Mouse (Mus musculus) T-helper 1 cell (primary cell): ENCODE measurements at regions not wholly inside any gene's neighbourhood (a gene's known extent, or its start where the extent isn't known, plus 50 kb on each side); places are given as distances from the start of the nearest gene placed in this dataset.
"Not testable (repeated sequence)": the region's sequence is repeated elsewhere in the genome, so short reads cannot be mapped to it uniquely, and the experiment has no call there.

ENCODE experiments used
- in situ Hi-C: fragments of 300-600 bp; cut with MboI, MseI; formaldehyde crosslinking; loops from one replicate; pipeline ENCODE4 v1.15.1; 2025; ENCODE audit warnings: high pct_unique_total_duplicates

- in situ Hi-C loops: loop anchor here (25.0 kb wide), 1 partner anchor 477 kb away; the partner anchor contains the start of genes Lrrn4cl and Ubxn1
Measured at GRCm38 (mm10) chr19:9338971-9339370, 203.5 kb upstream of the Asrgl1 start.

GRCm38 (mm10) chr19:9337447-9337846, 202.0 kb upstream of the Asrgl1 start:
- in situ Hi-C loops: loop anchor here (25.0 kb wide), 1 partner anchor 475 kb away; the partner anchor contains the start of genes Lrrn4cl and Ubxn1

GRCm38 (mm10) chr19:9317932-9318331, 182.5 kb upstream of the Asrgl1 start:
- in situ Hi-C loops: loop anchor here (5.0 kb wide), 1 partner anchor 299 kb away; no protein-coding TSS in a partner anchor

- in situ Hi-C loops: loop anchor here (5.0 kb wide), 1 partner anchor 301 kb away; no protein-coding TSS in a partner anchor
Measured at GRCm38 (mm10) chr19:9316162-9316561, 180.7 kb upstream of the Asrgl1 start.

- in situ Hi-C loops: not testable (repeated sequence)
Measured at GRCm38 (mm10) chr19:9283176-9283575, 147.7 kb upstream of the Asrgl1 start.

GRCm38 (mm10) chr19:9234676-9235075, 99.2 kb upstream of the Asrgl1 start:
- in situ Hi-C loops: loop anchor here (10.0 kb wide), 1 partner anchor 50 kb away; no protein-coding TSS in a partner anchor
